Mouse (Mus musculus): ENCODE results near the gene Ttc38. TPM values are rescaled to one million over a fixed set of nuclear protein-coding genes. Genes with fewer than 3 reads are reported as not detected.
"Not testable (repeated sequence)": the region's sequence is repeated elsewhere in the genome, so short reads cannot be mapped to it uniquely, and the experiment has no call there.

Gene Ttc38
- polyA plus RNA-seq, 1 experiment, result 5.0 TPM

GRCm38 (mm10) chr15:85841796-85842360 lies 9.8 kb downstream of the Ttc38 start:
- no peak for TF ChIP-seq CTCF (IDR thresholded peaks at IDR 0.05; ENCODE audit: borderline replicate concordance, insufficient read depth, low read length)
- TF ChIP-seq POLR2A (IDR thresholded peaks at IDR 0.05; ENCODE audit: low read depth, low read length), result no peak
- Histone ChIP-seq H3K4me3 (ENCODE audit: insufficient read depth, low read length) (no peak overlapping the region), H3K4me1 (ENCODE audit: control insufficient read depth, insufficient read depth, low read length) (no peaks in the 10 kb centered on the region), H3K27ac (ENCODE audit: insufficient read depth, low read length) (no peak overlapping the region)

GRCm38 (mm10) chr15:85845071-85845470 lies 13.0 kb downstream of the Ttc38 start:
- no peak overlapping the region for H3K4me3 ChIP-seq (ENCODE audit: insufficient read depth, low read length)
- H3K4me1 ChIP-seq (ENCODE audit: control insufficient read depth, insufficient read depth, low read length), result no peaks in the 10 kb centered on the region
- TF ChIP-seq CTCF (IDR thresholded peaks at IDR 0.05; ENCODE audit: borderline replicate concordance, insufficient read depth, low read length) (no peak), POLR2A (IDR thresholded peaks at IDR 0.05; ENCODE audit: low read depth, low read length) (no peak)
- H3K27ac ChIP-seq (ENCODE audit: insufficient read depth, low read length), result no peak overlapping the region

GRCm38 (mm10) chr15:85851656-85852392 lies 19.7 kb downstream of the Ttc38 start:
- no peaks in the 10 kb centered on the region for H3K4me1 ChIP-seq (ENCODE audit: control insufficient read depth, insufficient read depth, low read length)
- no peak overlapping the region for H3K27ac ChIP-seq (ENCODE audit: insufficient read depth, low read length)
- H3K4me3 ChIP-seq (ENCODE audit: insufficient read depth, low read length), result no peak overlapping the region
- no peak for TF ChIP-seq POLR2A (IDR thresholded peaks at IDR 0.05; ENCODE audit: low read depth, low read length)
- TF ChIP-seq CTCF (IDR thresholded peaks at IDR 0.05; ENCODE audit: borderline replicate concordance, insufficient read depth, low read length), result no peak

- Histone ChIP-seq H3K27ac (ENCODE audit: insufficient read depth, low read length) (0 out of 2 replicates have a peak overlapping the region, but pooled peaks have one; percentile 4), H3K4me1 (ENCODE audit: control insufficient read depth, insufficient read depth, low read length) (0 out of 2 replicates have a peak, but pooled peaks cover 2% of the 10 kb centered on the region), H3K4me3 (ENCODE audit: insufficient read depth, low read length) (peak overlapping the region; percentile 65)
- no peak for TF ChIP-seq CTCF (IDR thresholded peaks at IDR 0.05; ENCODE audit: borderline replicate concordance, insufficient read depth, low read length)
These were observed 26.9 kb downstream of the Ttc38 start for GRCm38 (mm10) chr15:85858980-85859489.

GRCm38 (mm10) chr15:85859490-85860031 lies 27.5 kb downstream of the Ttc38 start, which contains the start of gene Gtse1:
Gtse1 (plus strand) TSS chr15:85859745.
- TF ChIP-seq CTCF (IDR thresholded peaks at IDR 0.05; ENCODE audit: borderline replicate concordance, insufficient read depth, low read length) (no peak), POLR2A (IDR thresholded peaks at IDR 0.05; ENCODE audit: low read depth, low read length) (peak; percentile 92)

GRCm38 (mm10) chr15:85865913-85866312 lies 33.8 kb downstream of the Ttc38 start:
- H3K27ac ChIP-seq (ENCODE audit: insufficient read depth, low read length); H3K4me3 ChIP-seq (ENCODE audit: insufficient read depth, low read length); H3K4me1 ChIP-seq (ENCODE audit: control insufficient read depth, insufficient read depth, low read length): not testable (repeated sequence)

More at GRCm38 (mm10) chr15:85859490-85860031, 27.5 kb downstream of the Ttc38 start, which contains the start of gene Gtse1:
- Histone ChIP-seq H3K27ac (ENCODE audit: insufficient read depth, low read length) (peak within 1 kb of the TSS; percentile 54), H3K4me1 (ENCODE audit: control insufficient read depth, insufficient read depth, low read length) (0 out of 2 replicates have a peak, but pooled peaks cover 2% of the 10 kb centered on the region), H3K4me3 (ENCODE audit: insufficient read depth, low read length) (peak within 1 kb of the TSS; percentile 70)

- H3K4me3 ChIP-seq (ENCODE audit: insufficient read depth, low read length), result no peak overlapping the region
- no peaks in the 10 kb centered on the region for H3K4me1 ChIP-seq (ENCODE audit: control insufficient read depth, insufficient read depth, low read length)
- H3K27ac ChIP-seq (ENCODE audit: insufficient read depth, low read length), result no peak overlapping the region
- no peak for TF ChIP-seq POLR2A (IDR thresholded peaks at IDR 0.05; ENCODE audit: low read depth, low read length)
- peak; percentile 84 for TF ChIP-seq CTCF (IDR thresholded peaks at IDR 0.05; ENCODE audit: borderline replicate concordance, insufficient read depth, low read length)
These were observed 35.6 kb downstream of the Ttc38 start for GRCm38 (mm10) chr15:85867696-85868095.

GRCm38 (mm10) chr15:85877336-85877735 lies 45.2 kb downstream of the Ttc38 start:
- Histone ChIP-seq H3K4me3 (ENCODE audit: insufficient read depth, low read length) (no peak overlapping the region), H3K27ac (ENCODE audit: insufficient read depth, low read length) (no peak overlapping the region), H3K4me1 (ENCODE audit: control insufficient read depth, insufficient read depth, low read length) (no peaks in the 10 kb centered on the region)
- no peak for TF ChIP-seq CTCF (IDR thresholded peaks at IDR 0.05; ENCODE audit: borderline replicate concordance, insufficient read depth, low read length)
- TF ChIP-seq POLR2A (IDR thresholded peaks at IDR 0.05; ENCODE audit: low read depth, low read length), result no peak

GRCm38 (mm10) chr15:85878848-85879497 lies 46.9 kb downstream of the Ttc38 start, which contains the start of gene Trmu:
Trmu (plus strand) TSS chr15:85879312.
- peak; percentile 62; the same call in 1 of the 2 replicates for TF ChIP-seq CTCF (IDR thresholded peaks at IDR 0.05; ENCODE audit: borderline replicate concordance, insufficient read depth, low read length)
- TF ChIP-seq POLR2A (IDR thresholded peaks at IDR 0.05; ENCODE audit: low read depth, low read length), result peak; percentile 91
- Histone ChIP-seq H3K27ac (ENCODE audit: insufficient read depth, low read length) (peak within 1 kb of the TSS; percentile 65), H3K4me1 (ENCODE audit: control insufficient read depth, insufficient read depth, low read length) (no peaks in the 10 kb centered on the region), H3K4me3 (ENCODE audit: insufficient read depth, low read length) (peak within 1 kb of the TSS; percentile 94)
